Mouse (Mus musculus) inflammation-experienced regulatory T-cells, adult 6 months (primary cell): ENCODE results near the gene Plxdc1. TPM values are rescaled to one million over a fixed set of nuclear protein-coding genes. Genes with fewer than 3 reads are reported as not detected.
A peak's percentile ranks its signal among the peaks of the same experiment; 100 is the strongest.

Experiments used
- ATAC-seq: one replicate; pipeline ENCODE4 v1.8.0; 2017
- polyA plus RNA-seq, 3 experiments: library from polyadenylated mRNA; unstranded; fragments of 100-300 nt; shearing (Covaris generic); gene quantifications; one replicate each; pipeline ENCODE4 v1.2.1; 2017

Gene Plxdc1
- polyA plus RNA-seq, 3 experiments from 2014 or later: 1.1 to 8.5 (median 2.2) TPM

GRCm38 (mm10) chr11:97954469-97955141 lies 31.6 kb downstream of the Plxdc1 start:
- no peak for ATAC-seq

DNA sequence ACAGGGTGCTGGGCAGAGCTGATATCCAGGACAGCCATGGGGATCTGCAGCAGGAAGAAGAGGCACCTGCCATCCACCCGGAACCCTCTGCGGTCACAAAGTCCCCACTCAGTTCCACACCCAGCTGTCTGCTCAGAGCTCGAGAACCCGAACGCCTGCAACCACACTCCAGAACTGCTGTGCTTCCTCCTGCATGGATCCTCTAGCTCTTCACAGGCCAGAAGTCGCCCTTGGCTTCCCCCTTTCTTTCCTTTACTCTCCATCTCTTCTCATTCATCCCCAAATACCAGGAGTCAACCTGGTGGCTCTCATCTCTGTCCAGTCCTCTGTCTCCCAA lies 32.3 kb downstream of the Plxdc1 start:
- no peak for ATAC-seq

- no peak for ATAC-seq
Observed at GRCm38 (mm10) chr11:97953179-97953938, 32.9 kb downstream of the Plxdc1 start.

- ATAC-seq: no peak
Observed at GRCm38 (mm10) chr11:97952367-97953006, 33.8 kb downstream of the Plxdc1 start.

DNA sequence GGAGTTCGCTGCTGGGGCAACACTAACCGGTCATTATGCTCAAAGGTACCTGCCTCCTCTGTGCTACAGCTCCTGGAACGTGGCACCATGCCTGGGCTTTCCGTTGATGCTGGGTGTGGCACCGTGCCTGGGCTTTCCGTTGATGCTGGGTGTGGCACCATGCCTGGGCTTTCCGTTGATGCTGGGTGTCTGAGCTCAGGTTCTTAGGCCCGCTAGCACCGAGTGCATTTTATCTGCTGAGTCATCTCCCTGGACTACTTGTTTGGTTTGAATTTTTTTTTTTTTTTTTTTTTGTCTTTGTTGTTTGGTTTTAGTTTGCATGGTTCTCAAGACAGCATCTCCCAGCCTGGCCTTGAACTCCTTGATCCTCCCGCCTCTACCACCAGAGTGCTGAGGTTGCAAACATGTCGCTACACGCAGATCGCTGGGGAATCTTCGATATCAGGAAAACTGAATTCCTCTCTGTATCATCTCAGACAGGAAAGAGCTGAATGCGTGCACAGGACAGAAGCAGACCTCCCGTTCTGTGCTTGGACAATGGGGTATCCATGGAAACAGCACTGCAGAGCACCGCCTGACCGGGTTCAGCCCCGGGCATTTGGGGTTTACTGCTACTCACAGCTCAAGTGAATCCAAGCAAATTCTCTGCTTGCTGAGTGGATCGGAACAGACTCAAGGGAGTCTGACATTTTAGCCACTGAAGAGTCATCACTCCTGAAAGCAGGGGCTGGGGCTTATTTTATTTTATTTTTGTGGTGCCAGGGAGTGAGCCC lies 36.4 kb downstream of the Plxdc1 start:
- ATAC-seq: peak; percentile 37

GRCm38 (mm10) chr11:97947426-97947825 lies 38.8 kb downstream of the Plxdc1 start:
- no peak for ATAC-seq

DNA sequence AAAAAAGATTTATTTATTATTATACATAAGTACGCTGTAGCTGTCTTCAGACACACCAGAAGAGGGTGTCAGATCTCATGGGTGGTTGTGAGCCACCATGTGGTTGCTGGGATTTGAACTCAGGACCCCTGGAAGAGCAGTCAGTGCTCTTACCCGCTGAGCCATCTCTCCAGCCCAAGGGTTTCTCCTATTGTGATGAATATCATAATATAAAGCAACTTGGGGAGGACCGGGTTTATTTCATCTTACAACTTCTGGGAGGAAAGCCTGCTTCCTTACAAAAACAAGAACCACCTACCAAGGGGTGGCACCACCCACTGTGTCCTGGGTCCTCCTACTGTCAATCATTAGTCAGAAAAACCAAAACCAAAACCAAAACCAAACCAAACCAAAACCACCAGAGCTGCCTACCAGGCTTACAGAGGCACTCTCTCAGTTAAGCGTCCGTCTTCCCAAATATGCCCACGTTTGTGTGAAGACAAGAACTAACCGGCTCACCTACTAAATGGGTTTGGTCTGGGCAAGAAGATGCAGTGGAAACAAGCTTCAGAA lies 40.4 kb downstream of the Plxdc1 start:
- ATAC-seq: peak; percentile 85

- no peak for ATAC-seq
Observed at GRCm38 (mm10) chr11:97945031-97945430, 41.2 kb downstream of the Plxdc1 start.

DNA sequence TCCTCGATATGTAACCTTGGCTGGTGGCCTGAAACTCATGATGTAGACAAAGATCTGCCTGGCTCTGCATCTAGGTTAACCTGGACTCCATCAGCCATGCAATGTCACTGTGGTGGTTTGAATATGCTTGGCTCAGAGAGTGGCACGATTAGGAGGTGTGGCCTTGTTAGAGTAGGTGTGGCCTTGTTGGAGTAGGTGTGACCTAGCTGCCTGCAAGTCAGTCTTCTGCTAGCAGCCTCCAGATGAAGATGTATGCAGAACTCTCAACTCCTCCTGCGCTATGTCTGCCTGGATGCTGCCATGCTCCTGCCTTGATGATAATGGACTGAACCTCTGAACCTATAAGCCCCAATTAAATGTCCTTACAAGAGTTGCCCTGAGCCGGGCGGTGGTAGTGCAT lies 43.0 kb downstream of the Plxdc1 start:
- ATAC-seq: no peak

GRCm38 (mm10) chr11:97942420-97943111 lies 43.7 kb downstream of the Plxdc1 start:
- ATAC-seq: peak; percentile 44

GRCm38 (mm10) chr11:97937469-97938105 lies 48.7 kb downstream of the Plxdc1 start:
- no peak for ATAC-seq

GRCm38 (mm10) chr11:97936758-97937157 lies 49.5 kb downstream of the Plxdc1 start:
- ATAC-seq: peak; percentile 32

GRCm38 (mm10) chr11:97935913-97936575 lies 50.2 kb downstream of the Plxdc1 start:
- ATAC-seq: no peak

- ATAC-seq: no peak
Observed at GRCm38 (mm10) chr11:97933553-97933952, 52.7 kb downstream of the Plxdc1 start.

DNA sequence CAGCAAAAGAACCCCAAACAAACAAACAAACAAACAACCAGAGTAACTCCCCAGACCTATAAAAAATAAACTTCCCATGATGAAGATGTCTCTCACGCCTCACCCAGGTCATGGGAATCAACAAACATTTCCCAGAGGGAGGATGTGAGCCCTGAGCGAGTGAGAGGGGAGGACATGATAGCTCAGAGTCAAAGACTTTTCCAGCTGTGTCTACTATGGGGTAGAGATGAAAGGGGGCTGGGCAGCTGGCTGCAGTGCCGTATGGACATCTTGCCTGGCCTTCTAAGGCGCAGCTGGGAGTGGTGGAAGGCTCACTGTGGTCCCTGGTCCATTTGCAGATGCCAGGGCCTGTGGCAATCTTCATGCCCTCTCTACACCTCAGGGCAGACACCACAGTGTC lies 57.3 kb downstream of the Plxdc1 start:
- ATAC-seq: no peak

DNA sequence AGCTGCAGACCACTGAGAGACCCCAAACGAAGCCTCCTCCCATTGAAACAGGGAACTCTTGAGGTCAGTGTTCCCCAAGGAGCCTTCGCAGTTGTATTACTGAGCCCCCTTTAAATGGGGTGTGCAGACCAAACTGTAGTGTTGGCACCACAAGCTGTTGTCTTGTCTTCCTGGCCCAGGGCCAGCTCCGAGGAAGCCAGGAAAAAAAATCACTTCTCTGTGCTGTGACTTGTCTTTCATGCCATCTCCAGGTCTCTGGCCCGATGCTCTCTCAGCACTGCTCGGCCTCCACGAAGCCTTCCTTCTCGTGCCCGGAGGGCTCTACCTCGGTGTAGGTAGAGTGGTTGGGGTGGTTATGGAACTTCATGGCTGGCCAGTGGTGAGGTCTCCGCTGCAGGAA lies 62.0 kb downstream of the Plxdc1 start:
- ATAC-seq: no peak

DNA sequence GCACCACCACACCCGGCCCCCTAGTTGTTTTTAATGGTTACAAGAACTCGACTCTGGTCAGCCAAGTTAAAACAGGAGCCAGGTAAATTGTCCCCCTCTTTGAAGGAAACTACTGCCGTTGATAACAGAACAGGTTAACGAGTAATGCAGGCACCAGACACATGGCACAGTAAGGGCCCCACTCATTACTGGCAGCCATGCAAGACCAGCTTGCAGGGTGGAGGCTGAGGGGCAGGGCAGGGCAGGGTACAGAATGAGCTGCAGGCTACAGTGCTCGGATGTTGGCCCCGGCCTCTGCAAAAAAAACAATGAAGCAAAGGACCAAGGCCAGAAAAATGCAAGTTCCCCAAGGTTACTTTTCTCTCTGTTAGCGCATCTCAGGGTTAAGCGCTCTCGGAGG lies 62.6 kb downstream of the Plxdc1 start:
- no peak for ATAC-seq

GRCm38 (mm10) chr11:97915974-97916503 lies 70.2 kb downstream of the Plxdc1 start:
- ATAC-seq: no peak

- ATAC-seq: no peak
Observed at GRCm38 (mm10) chr11:97915471-97915870, 70.8 kb downstream of the Plxdc1 start.

DNA sequence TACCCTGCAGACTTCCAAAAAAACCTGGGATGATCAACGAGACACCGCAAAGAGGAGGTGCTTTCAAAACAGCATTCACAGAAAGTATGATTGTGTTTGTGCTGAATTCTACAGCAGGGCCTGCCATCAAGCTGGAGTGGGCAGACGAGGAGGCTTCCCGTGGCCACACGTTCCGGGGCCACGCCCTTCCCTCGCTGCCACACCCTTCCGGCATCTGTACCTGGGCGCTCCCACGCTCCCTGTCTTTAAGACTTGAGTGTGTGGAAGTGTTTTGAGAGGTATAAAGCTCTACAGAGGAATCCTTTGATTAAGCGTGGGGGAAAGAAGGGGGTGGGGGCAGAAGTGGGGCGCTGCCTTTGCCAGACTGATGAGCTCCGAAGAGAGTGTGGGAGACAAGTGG lies 73.1 kb downstream of the Plxdc1 start:
- ATAC-seq: no peak
